Mouse (Mus musculus) hindbrain, postnatal 0 days (tissue): Measurements from ENCODE around the gene Cacng8. TPM values are rescaled to one million over a fixed set of nuclear protein-coding genes. Genes with fewer than 3 reads are reported as not detected.

Experiments
- ATAC-seq: fragments of 200-750 bp; cut with Nextera tagmentation; 2 replicates; pipeline ENCODE4 v1.8.0; 2017; ENCODE audit warnings: mild to moderate bottlenecking, moderate TSS enrichment, moderate library complexity
- DNase-seq: peaks from one replicate; pipeline ENCODE4 v3.0.0-alpha.2; 2015; ENCODE audit warnings: low spot score
- H3K27ac ChIP-seq: fragments of 300-500 bp; sonication (generic); 2 replicates; pipeline ENCODE4 v1.5.1; 2014; ENCODE audit warnings: mild to moderate bottlenecking
- H3K27me3 ChIP-seq: fragments of 300-500 bp; sonication (generic); 2 replicates; pipeline ENCODE4 v1.6.1; 2014; ENCODE audit warnings: low read length, mixed read lengths; ENCODE audit not compliant: insufficient read depth
- H3K36me3 ChIP-seq: fragments of 300-500 bp; sonication (generic); 2 replicates; pipeline ENCODE4 v1.6.1; 2014; ENCODE audit warnings: low read length, mixed read lengths; ENCODE audit not compliant: insufficient read depth
- H3K4me1 ChIP-seq: fragments of 300-500 bp; sonication (generic); 2 replicates; pipeline ENCODE4 v1.6.1; 2014; ENCODE audit warnings: antibody characterized with exemption, low read length, mixed read lengths; ENCODE audit not compliant: insufficient read depth
- H3K4me2 ChIP-seq: fragments of 300-500 bp; sonication (generic); 2 replicates; pipeline ENCODE4 v1.6.1; 2014; ENCODE audit warnings: low read depth, mild to moderate bottlenecking, low read length, moderate library complexity, mixed read lengths
- H3K4me3 ChIP-seq: fragments of 300-500 bp; sonication (generic); 2 replicates; pipeline ENCODE4 v1.5.1; 2014; ENCODE audit warnings: low read length
- H3K9ac ChIP-seq: fragments of 300-500 bp; sonication (generic); replicated peaks from 2 replicates; pipeline ENCODE4 v1.6.1; 2014; ENCODE audit warnings: mild to moderate bottlenecking, low read length, moderate library complexity, mixed read lengths
- H3K9me3 ChIP-seq: fragments of 300-500 bp; sonication (generic); 2 replicates; pipeline ENCODE4 v1.6.1; 2016; ENCODE audit warnings: low read length, mixed read lengths
- CTCF ChIP-seq: IDR thresholded peaks from 2 replicates; pipeline ENCODE4 v1.5.1; 2016; ENCODE audit warnings: antibody characterized with exemption, control low read depth, low read depth
- WGBS: fragments of 180-500 bp; shearing (Covaris S2); extraction: QIAGEN DNeasy Blood & Tissue Kit; methylation state at CpG from one replicate; pipeline ENCODE4 v1.1.7; 2014; 5-methylcytosine and 5-hydroxymethylcytosine counted together
- polyA plus RNA-seq: library from polyadenylated mRNA; unstranded; fragments of >200 nt; fragmentation: Nextera tagmentation; extraction: Ambion mirVana; gene quantifications from 2 replicates; pipeline ENCODE4 v1.2.1, GENCODE M21; 2015
- total RNA-seq: library from RNA; depleted of rRNA; stranded (reverse); fragments of >200 nt; gene quantifications from 2 replicates; pipeline ENCODE4 v1.2.3, GENCODE M21; 2014

Cacng8 gene
- total and polyA plus RNA-seq, 2 experiments from 2014 or later: 16.1 to 49.0 TPM

- ATAC-seq (peak; percentile 48), DNase-seq (no peak)
- Histone ChIP-seq H3K9me3 (no peaks in the 10 kb centered on the region), H3K9ac (no peak overlapping the region), H3K27ac (no peak overlapping the region), H3K27me3 (no peaks in the 10 kb centered on the region), H3K4me1 (0 out of 2 replicates have a peak, but pooled peaks cover 3% of the 10 kb centered on the region), H3K36me3 (peaks cover 6% of the 10 kb centered on the region; the same call in 1 of the 2 replicates), H3K4me3 (no peak overlapping the region), H3K4me2 (no peak overlapping the region)
- TF ChIP-seq CTCF: no peak
- WGBS: 33% methylated on average over 12 of the region's 12 CpGs
Measured at GRCm38 (mm10) chr7:3368311-3368710, 22.2 kb upstream of the Cacng8 start.

GRCm38 (mm10) chr7:3369189-3369588 is 21.3 kb upstream of the Cacng8 start:
- H3K27ac ChIP-seq: no peak overlapping the region
- peaks cover 3% of the 10 kb centered on the region; the same call in 1 of the 2 replicates for H3K36me3 ChIP-seq
- no peaks in the 10 kb centered on the region for H3K9me3 ChIP-seq
- WGBS: 62% methylated on average over 6 of the region's 6 CpGs
- H3K9ac ChIP-seq: no peak overlapping the region
- no peaks in the 10 kb centered on the region for H3K27me3 ChIP-seq
- H3K4me2 ChIP-seq: no peak overlapping the region
- TF ChIP-seq CTCF: no peak
- DNase-seq (no peak), ATAC-seq (no peak)
- no peak overlapping the region for H3K4me3 ChIP-seq
- 0 out of 2 replicates have a peak, but pooled peaks cover 3% of the 10 kb centered on the region for H3K4me1 ChIP-seq

- Histone ChIP-seq H3K4me2 (no peak overlapping the region), H3K27me3 (no peaks in the 10 kb centered on the region), H3K27ac (no peak overlapping the region), H3K9ac (no peak overlapping the region), H3K4me1 (0 out of 2 replicates have a peak, but pooled peaks cover 3% of the 10 kb centered on the region), H3K9me3 (no peaks in the 10 kb centered on the region), H3K36me3 (no peaks in the 10 kb centered on the region), H3K4me3 (no peak overlapping the region)
- DNase-seq: no peak
- TF ChIP-seq CTCF: no peak
- no peak for ATAC-seq
- WGBS: 69% methylated on average over 4 of the region's 4 CpGs
Measured at GRCm38 (mm10) chr7:3370407-3370806, 20.1 kb upstream of the Cacng8 start.

GRCm38 (mm10) chr7:3372376-3372775 is 18.1 kb upstream of the Cacng8 start:
- Histone ChIP-seq H3K27me3 (no peaks in the 10 kb centered on the region), H3K4me2 (no peak overlapping the region), H3K27ac (no peak overlapping the region), H3K4me1 (0 out of 2 replicates have a peak, but pooled peaks cover 3% of the 10 kb centered on the region), H3K4me3 (no peak overlapping the region), H3K9ac (no peak overlapping the region), H3K9me3 (no peaks in the 10 kb centered on the region), H3K36me3 (no peaks in the 10 kb centered on the region)
- ATAC-seq (no peak), DNase-seq (no peak)
- TF ChIP-seq CTCF: no peak
- WGBS: 54% methylated on average over 2 of the region's 2 CpGs

GRCm38 (mm10) chr7:3373754-3374153 is 16.7 kb upstream of the Cacng8 start:
- no peak for TF ChIP-seq CTCF
- Histone ChIP-seq H3K27me3 (no peaks in the 10 kb centered on the region), H3K27ac (no peak overlapping the region), H3K4me2 (no peak overlapping the region), H3K9me3 (no peaks in the 10 kb centered on the region), H3K4me1 (no peaks in the 10 kb centered on the region), H3K36me3 (no peaks in the 10 kb centered on the region), H3K9ac (no peak overlapping the region), H3K4me3 (no peak overlapping the region)
- DNase-seq: no peak
- WGBS: 82% methylated on average over 8 of the region's 8 CpGs
- no peak for ATAC-seq

GRCm38 (mm10) chr7:3376831-3377230 is 13.7 kb upstream of the Cacng8 start:
- Histone ChIP-seq H3K4me2 (no peak overlapping the region), H3K36me3 (no peaks in the 10 kb centered on the region), H3K9ac (no peak overlapping the region), H3K27me3 (no peaks in the 10 kb centered on the region), H3K4me1 (no peaks in the 10 kb centered on the region), H3K27ac (no peak overlapping the region), H3K9me3 (no peaks in the 10 kb centered on the region), H3K4me3 (no peak overlapping the region)
- WGBS: 64% methylated on average over 4 of the region's 4 CpGs
- peak; percentile 37 for DNase-seq
- ATAC-seq: 0 out of 2 replicates have a peak, but pooled peaks have one; percentile 38
- TF ChIP-seq CTCF: peak; percentile 64

- no peak for DNase-seq
- TF ChIP-seq CTCF: no peak
- Histone ChIP-seq H3K36me3 (no peaks in the 10 kb centered on the region), H3K4me3 (no peak overlapping the region), H3K9ac (no peak overlapping the region), H3K4me2 (no peak overlapping the region), H3K27me3 (no peaks in the 10 kb centered on the region), H3K27ac (no peak overlapping the region), H3K9me3 (no peaks in the 10 kb centered on the region), H3K4me1 (no peaks in the 10 kb centered on the region)
- no peak for ATAC-seq
- WGBS: 88% methylated on average over 9 of the region's 9 CpGs
Measured at GRCm38 (mm10) chr7:3382123-3382522, 8.4 kb upstream of the Cacng8 start.
